ENCODE assay signal across 18 mouse cellular contexts in genomic region chr5:124495547-124495946, GRCm38 (mm10). TPM values are rescaled to one million over a fixed set of nuclear protein-coding genes. Genes with fewer than 3 reads are reported as not detected.
DNase-seq lines count a peak whose midpoint lies in the region; ATAC-seq lines count a peak whose summit lies in the region.
"Had no signal": no experiment of that assay in that cellular context is flagged by ENCODE, and none has a peak within 500 bp of the region (broad histone marks: within the 10 kb centered on the region; RNA-seq: fewer than 3 reads in every experiment).

No protein-coding gene starts in this region.

- H3K4me2 ChIP-seq in hindbrain, embryonic 12.5 days (replicated peaks), result no peak overlapping the region
- H3K4me2 ChIP-seq: heart, embryonic 11.5 days; hindbrain, embryonic 15.5 days; limb, embryonic 13.5 days; neural tube, embryonic 12.5 days had no signal

- peak overlapping the region; percentile 23; the same call in 1 of the 2 replicates for H3K27ac ChIP-seq in hindbrain, embryonic 12.5 days
- H3K27ac ChIP-seq: hindbrain, embryonic 15.5 days; limb, embryonic 13.5 days; neural tube, embryonic 12.5 days had no signal

- intact Hi-C loops in left cerebral cortex, postnatal 14 days (cut with DNase I), result no loop called here
- intact Hi-C loops in left cerebral cortex, postnatal 10 days (cut with DNase I), result no loop called here

- H3K36me3 ChIP-seq in hindbrain, embryonic 12.5 days, result peaks cover 37% of the 10 kb centered on the region

- 43% methylated on average over 7 of the region's 7 CpGs for WGBS in hindbrain, embryonic 12.5 days

- H3K27me3 ChIP-seq in hindbrain, embryonic 12.5 days, result no peaks in the 10 kb centered on the region
- H3K27me3 ChIP-seq: hindbrain, embryonic 15.5 days; limb, embryonic 13.5 days; neural tube, embryonic 12.5 days had no signal

- no peak for ATAC-seq in hindbrain, embryonic 12.5 days (ENCODE audit: low FRiP score)
- no peak for ATAC-seq in frontal cortex, adult (ENCODE audit: low TSS enrichment)

- H3K4me1 ChIP-seq in hindbrain, embryonic 12.5 days, result peaks cover 14% of the 10 kb centered on the region
- H3K4me1 ChIP-seq: hindbrain, embryonic 15.5 days; limb, embryonic 13.5 days had no signal

- no peaks in the 10 kb centered on the region for H3K9me3 ChIP-seq in hindbrain, embryonic 12.5 days (replicated peaks)
- H3K9me3 ChIP-seq: hindbrain, embryonic 15.5 days; limb, embryonic 13.5 days; neural tube, embryonic 12.5 days had no signal

- peak; percentile 34 for DNase-seq in embryo, embryonic 10 days (ENCODE audit: low spot score)
- no peak for DNase-seq in embryo, embryonic 9.5 days (ENCODE audit: extremely low spot score)
- peak; percentile 31 to 50 for DNase-seq in left cerebral cortex, postnatal 14 days (ENCODE audit: low spot score in 2 of 2)
- no peak for DNase-seq in left cerebral cortex, postnatal 10 days (ENCODE audit: extremely low spot score in 1 of 2, low spot score in 2 of 2)
- DNase-seq in thymus, postnatal 10 days (ENCODE audit: low spot score in 2 of 2), result peak; percentile 54 to 55
- DNase-seq in adrenal gland, postnatal 10 days, result no peak
- DNase-seq: cerebellum, postnatal 36 days; kidney, adult 9 months; layer of hippocampus, adult 9-11 months; lung, adult 18-20 months; right cerebral cortex, adult 18-20 months had no signal

- no peak overlapping the region for H3K4me3 ChIP-seq in hindbrain, embryonic 12.5 days
- H3K4me3 ChIP-seq: erythroblast, embryonic 14.5 days; hindbrain, embryonic 15.5 days; limb, embryonic 13.5 days; neural tube, embryonic 12.5 days had no signal

- H3K9ac ChIP-seq in hindbrain, embryonic 12.5 days, result no peak overlapping the region
- H3K9ac ChIP-seq: hindbrain, embryonic 15.5 days; limb, embryonic 13.5 days; neural tube, embryonic 12.5 days had no signal

RNA-seq across cellular contexts. Expression of gene Snrnp35, which starts 12.6 kb away (rescaled TPM):
- 10 to 100 TPM; 20.9 to 24.2 TPM for total RNA-seq in left cerebral cortex, postnatal 14 days (2021)
- 10 to 100 TPM; 21.1 TPM for total RNA-seq in left cerebral cortex, postnatal 10 days (2021)
- polyA plus RNA-seq in hindbrain, embryonic 12.5 days (2016; fragmentation: Nextera tagmentation; extraction: Ambion mirVana), result 23.8 and 27.2 TPM in 2 replicates
- 10 to 100 TPM; 16.1 to 18.7 TPM for total RNA-seq in adrenal gland, postnatal 10 days (2021)

RNA-seq across cellular contexts. Expression of gene Rilpl2, which starts 17.4 kb away (rescaled TPM):
- 10 to 100 TPM; 24.7 to 25.8 TPM for total RNA-seq in left cerebral cortex, postnatal 14 days (2021)
- 10 to 100 TPM; 21.4 to 23.2 TPM for total RNA-seq in left cerebral cortex, postnatal 10 days (2021)
- polyA plus RNA-seq in hindbrain, embryonic 12.5 days (2016; fragmentation: Nextera tagmentation; extraction: Ambion mirVana), result 18.0 and 20.0 TPM in 2 replicates
- total RNA-seq in adrenal gland, postnatal 10 days (2021), result 10 to 100 TPM; 20.4 to 21.0 TPM

RNA-seq across cellular contexts. Expression of gene Rilpl1, which starts 35.6 kb away (rescaled TPM):
- total RNA-seq in left cerebral cortex, postnatal 14 days (2021), result 10 to 100 TPM; 42.5 to 57.5 TPM
- total RNA-seq in left cerebral cortex, postnatal 10 days (2021), result 10 to 100 TPM; 24.6 to 26.7 TPM
- polyA plus RNA-seq in hindbrain, embryonic 12.5 days (2016; fragmentation: Nextera tagmentation; extraction: Ambion mirVana), result 18.9 and 20.9 TPM in 2 replicates
- 10 to 100 TPM; 18.2 to 23.4 TPM for total RNA-seq in adrenal gland, postnatal 10 days (2021)

RNA-seq across cellular contexts. Expression of gene Tmed2, which starts 44.9 kb away (rescaled TPM):
- 100 to 1,000 TPM; 103 to 104 TPM for total RNA-seq in left cerebral cortex, postnatal 14 days (2021)
- 100 to 1,000 TPM; 102 to 110 TPM for total RNA-seq in left cerebral cortex, postnatal 10 days (2021)
- polyA plus RNA-seq in hindbrain, embryonic 12.5 days (2016; fragmentation: Nextera tagmentation; extraction: Ambion mirVana), result 418 and 446 TPM in 2 replicates
- 100 to 1,000 TPM; 212 to 221 TPM for total RNA-seq in adrenal gland, postnatal 10 days (2021)

RNA-seq across cellular contexts. Expression of gene Kmt5a, which starts 55.8 kb away (rescaled TPM):
- 10 to 100 TPM; 44.3 to 48.7 TPM for total RNA-seq in left cerebral cortex, postnatal 14 days (2021)
- total RNA-seq in left cerebral cortex, postnatal 10 days (2021), result 10 to 100 TPM; 36.2 to 42.3 TPM
- 62.9 and 67.3 TPM in 2 replicates for polyA plus RNA-seq in hindbrain, embryonic 12.5 days (2016; fragmentation: Nextera tagmentation; extraction: Ambion mirVana)
- 100 to 1,000 TPM; 105 to 109 TPM for total RNA-seq in adrenal gland, postnatal 10 days (2021)

Comparison
In these comparisons a context has a peak if more than half of its experiments do, and no peak if none do; other contexts are left out.
1. DNase-seq: peak in embryo, embryonic 10 days (single experiment), left cerebral cortex, postnatal 14 days (2 of 2) and thymus, postnatal 10 days (2 of 2); none in embryo, embryonic 9.5 days (single experiment), left cerebral cortex, postnatal 10 days (0 of 2) and adrenal gland, postnatal 10 days (single experiment).